Mouse (Mus musculus) hindbrain, embryonic 16.5 days (tissue): ENCODE measurements at regions not wholly inside any gene's neighbourhood (a gene's known extent, or its start where the extent isn't known, plus 50 kb on each side); places are given as distances from the start of the nearest gene placed in this dataset.

Source experiments
- ATAC-seq: fragments of 200-750 bp; cut with Nextera tagmentation; 2 replicates; pipeline ENCODE4 v1.8.0; 2017; ENCODE audit warnings: moderate TSS enrichment, moderate library complexity
- H3K27ac ChIP-seq: fragments of 300-500 bp; sonication (generic); 2 replicates; pipeline ENCODE4 v1.5.1; 2014; ENCODE audit warnings: low read depth, mild to moderate bottlenecking, control low read depth, low read length, moderate library complexity
- H3K27me3 ChIP-seq: fragments of 300-500 bp; sonication (generic); replicated peaks from 2 replicates; pipeline ENCODE4 v1.6.1; 2014; ENCODE audit warnings: low read length; ENCODE audit not compliant: control insufficient read depth, insufficient read depth
- H3K36me3 ChIP-seq: fragments of 300-500 bp; sonication (generic); 2 replicates; pipeline ENCODE4 v1.6.1; 2014; ENCODE audit warnings: mild to moderate bottlenecking, low read length, moderate library complexity, mixed read lengths; ENCODE audit not compliant: control insufficient read depth, insufficient read depth
- H3K4me1 ChIP-seq: fragments of 300-500 bp; sonication (generic); 2 replicates; pipeline ENCODE4 v1.6.1; 2014; ENCODE audit warnings: low read depth, low read length; ENCODE audit not compliant: control insufficient read depth, insufficient read depth
- H3K4me2 ChIP-seq: fragments of 300-500 bp; sonication (generic); 2 replicates; pipeline ENCODE4 v1.6.1; 2014; ENCODE audit warnings: mild to moderate bottlenecking, low read length, control low read depth, moderate library complexity
- H3K4me3 ChIP-seq: fragments of 300-500 bp; sonication (generic); 2 replicates; pipeline ENCODE4 v1.5.1; 2014; ENCODE audit warnings: mild to moderate bottlenecking, low read length, control low read depth, moderate library complexity
- H3K9ac ChIP-seq: fragments of 300-500 bp; sonication (generic); 2 replicates; pipeline ENCODE4 v1.6.1; 2014; ENCODE audit warnings: low read depth, mild to moderate bottlenecking, control low read depth, low read length, moderate library complexity
- H3K9me3 ChIP-seq: fragments of 300-500 bp; sonication (generic); 2 replicates; pipeline ENCODE4 v1.6.1; 2014; ENCODE audit warnings: mild to moderate bottlenecking, low read length, moderate library complexity; ENCODE audit not compliant: control insufficient read depth
- WGBS: fragments of 180-500 bp; shearing (Covaris S2); extraction: QIAGEN DNeasy Blood & Tissue Kit; methylation state at CpG from one replicate; pipeline ENCODE4 v1.1.7; 2014; 5-methylcytosine and 5-hydroxymethylcytosine counted together

GRCm38 (mm10) chr16:70154587-70154986, 159.2 kb upstream of the Gbe1 start:
- H3K27ac ChIP-seq = no peak overlapping the region
- WGBS = 80% methylated on average over 7 of the region's 7 CpGs

GRCm38 (mm10) chr16:70160539-70160938, 153.2 kb upstream of the Gbe1 start:
- no peak overlapping the region for H3K9ac ChIP-seq
- no peaks in the 10 kb centered on the region for H3K9me3 ChIP-seq
- H3K36me3 ChIP-seq = no peaks in the 10 kb centered on the region
- no peak for ATAC-seq
- no peak overlapping the region for H3K4me2 ChIP-seq
- H3K27me3 ChIP-seq = no peaks in the 10 kb centered on the region
- H3K4me1 ChIP-seq = no peaks in the 10 kb centered on the region
- H3K4me3 ChIP-seq = no peak overlapping the region
- no peak overlapping the region for H3K27ac ChIP-seq

More at GRCm38 (mm10) chr16:70154587-70154986, 159.2 kb upstream of the Gbe1 start:
- H3K9ac ChIP-seq = no peak overlapping the region
- peak; percentile 90 for ATAC-seq
- no peaks in the 10 kb centered on the region for H3K27me3 ChIP-seq
- no peak overlapping the region for H3K4me3 ChIP-seq
- no peaks in the 10 kb centered on the region for H3K9me3 ChIP-seq
- no peaks in the 10 kb centered on the region for H3K4me1 ChIP-seq
- H3K36me3 ChIP-seq = no peaks in the 10 kb centered on the region
- H3K4me2 ChIP-seq = no peak overlapping the region

DNA sequence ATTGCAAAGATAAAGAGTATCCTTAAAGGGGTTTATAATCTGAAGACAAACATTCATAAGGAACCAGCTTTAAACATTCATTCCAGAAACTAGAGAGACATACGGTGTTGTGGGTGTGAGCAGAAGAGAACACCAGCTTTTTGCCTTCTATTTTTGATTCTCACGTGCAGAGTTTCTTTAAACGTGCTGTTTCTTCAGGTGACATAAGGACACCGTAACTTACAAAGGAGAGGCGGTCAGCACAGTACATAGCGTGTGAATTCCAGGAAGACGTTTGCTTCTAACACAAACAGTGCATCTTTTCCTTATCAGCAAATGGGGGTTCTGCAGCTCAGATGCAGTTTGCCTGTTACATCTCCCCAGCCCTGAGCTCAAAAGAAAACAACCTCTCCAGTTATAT, 138.6 kb upstream of the Gbe1 start:
- Histone ChIP-seq H3K4me2 (no peak overlapping the region), H3K27me3 (no peaks in the 10 kb centered on the region), H3K4me1 (no peaks in the 10 kb centered on the region), H3K4me3 (no peak overlapping the region), H3K9ac (no peak overlapping the region), H3K36me3 (no peaks in the 10 kb centered on the region), H3K27ac (no peak overlapping the region), H3K9me3 (no peaks in the 10 kb centered on the region)
- WGBS = 78% methylated on average over 7 of the region's 7 CpGs
- ATAC-seq = no peak

- Histone ChIP-seq H3K27me3 (no peaks in the 10 kb centered on the region), H3K27ac (no peak overlapping the region), H3K4me2 (no peak overlapping the region), H3K4me3 (no peak overlapping the region), H3K9me3 (no peaks in the 10 kb centered on the region), H3K36me3 (no peaks in the 10 kb centered on the region), H3K4me1 (no peaks in the 10 kb centered on the region), H3K9ac (no peak overlapping the region)
- 74% methylated on average over 7 of the region's 7 CpGs for WGBS
- no peak for ATAC-seq
These were observed 134.8 kb upstream of the Gbe1 start for GRCm38 (mm10) chr16:70178975-70179374.

GRCm38 (mm10) chr16:70213861-70214597, 99.7 kb upstream of the Gbe1 start:
- WGBS = 82% methylated on average over 1 of the region's 1 CpGs
- no peaks in the 10 kb centered on the region for H3K9me3 ChIP-seq
- H3K27me3 ChIP-seq = no peaks in the 10 kb centered on the region
- no peak overlapping the region for H3K9ac ChIP-seq
- H3K4me3 ChIP-seq = no peak overlapping the region
- no peak overlapping the region for H3K4me2 ChIP-seq
- H3K4me1 ChIP-seq = no peaks in the 10 kb centered on the region
- no peaks in the 10 kb centered on the region for H3K36me3 ChIP-seq
- H3K27ac ChIP-seq = no peak overlapping the region
- ATAC-seq = no peak

GRCm38 (mm10) chr16:70214800-70215199, 98.9 kb upstream of the Gbe1 start:
- no peak for ATAC-seq
- Histone ChIP-seq H3K4me2 (no peak overlapping the region), H3K4me1 (no peaks in the 10 kb centered on the region), H3K27me3 (no peaks in the 10 kb centered on the region), H3K36me3 (no peaks in the 10 kb centered on the region), H3K27ac (no peak overlapping the region), H3K9ac (no peak overlapping the region), H3K9me3 (no peaks in the 10 kb centered on the region), H3K4me3 (no peak overlapping the region)
- WGBS = 26% methylated on average over 4 of the region's 4 CpGs

- Histone ChIP-seq H3K9me3 (no peaks in the 10 kb centered on the region), H3K4me2 (no peak overlapping the region), H3K27me3 (no peaks in the 10 kb centered on the region), H3K9ac (no peak overlapping the region), H3K4me3 (no peak overlapping the region), H3K27ac (no peak overlapping the region), H3K36me3 (no peaks in the 10 kb centered on the region), H3K4me1 (no peaks in the 10 kb centered on the region)
- ATAC-seq = no peak
- WGBS = 94% methylated on average over 9 of the region's 9 CpGs
These were observed 86.0 kb upstream of the Gbe1 start for GRCm38 (mm10) chr16:70227601-70228226.

GRCm38 (mm10) chr16:70232706-70233105, 81.0 kb upstream of the Gbe1 start:
- 89% methylated on average over 9 of the region's 9 CpGs for WGBS
- no peaks in the 10 kb centered on the region for H3K27me3 ChIP-seq
- no peaks in the 10 kb centered on the region for H3K9me3 ChIP-seq
- H3K9ac ChIP-seq = no peak overlapping the region
- H3K27ac ChIP-seq = no peak overlapping the region
- no peaks in the 10 kb centered on the region for H3K4me1 ChIP-seq
- no peak overlapping the region for H3K4me2 ChIP-seq
- no peak overlapping the region for H3K4me3 ChIP-seq
- ATAC-seq = no peak
- H3K36me3 ChIP-seq = no peaks in the 10 kb centered on the region

- no peak overlapping the region for H3K27ac ChIP-seq
- no peaks in the 10 kb centered on the region for H3K9me3 ChIP-seq
- 94% methylated on average over 4 of the region's 4 CpGs for WGBS
- no peak overlapping the region for H3K9ac ChIP-seq
- H3K4me1 ChIP-seq = peaks cover 3% of the 10 kb centered on the region; the same call in 1 of the 2 replicates
- no peak for ATAC-seq
- H3K36me3 ChIP-seq = no peaks in the 10 kb centered on the region
- H3K4me2 ChIP-seq = no peak overlapping the region
- H3K27me3 ChIP-seq = no peaks in the 10 kb centered on the region
- H3K4me3 ChIP-seq = no peak overlapping the region
These were observed 78.6 kb upstream of the Gbe1 start for GRCm38 (mm10) chr16:70235189-70235588.
